In the genomic region with DNA sequence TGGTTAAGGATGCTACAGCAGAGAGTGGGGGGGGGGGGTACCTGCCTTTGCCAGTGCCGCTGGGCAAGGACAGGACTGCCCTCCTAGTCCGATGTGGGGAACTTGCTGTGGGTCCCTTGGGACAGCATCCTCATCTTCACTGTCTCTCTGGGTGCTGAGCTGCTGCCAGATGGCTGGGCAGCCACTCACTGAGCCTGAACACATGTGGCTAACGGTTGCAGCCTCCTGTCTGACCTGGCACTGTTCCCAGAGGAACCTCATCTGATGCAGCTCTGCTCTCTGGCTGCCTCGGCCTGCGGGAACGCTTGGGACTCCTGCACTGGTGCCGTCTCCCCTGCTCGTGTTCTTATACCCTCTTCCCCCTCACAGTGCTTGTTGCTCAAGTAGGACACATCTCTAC, we compare ENCODE assay signal across 9 mouse cellular contexts. TPM values are rescaled to one million over a fixed set of nuclear protein-coding genes. Genes with fewer than 3 reads are reported as not detected.
DNase-seq lines count a peak whose midpoint lies in the region; ATAC-seq and TF ChIP-seq lines count a peak whose summit lies in the region.
"Had no signal": no experiment of that assay in that cellular context is flagged by ENCODE, and none has a peak within 500 bp of the region (broad histone marks: within the 10 kb centered on the region; RNA-seq: fewer than 3 reads in every experiment).

No protein-coding gene starts in this region.

- H3K4me2 ChIP-seq in neural tube, embryonic 13.5 days: no peak overlapping the region
- H3K4me2 ChIP-seq: limb, embryonic 12.5 days had no signal

- no peak for TF ChIP-seq CTCF in kidney, adult 2 months (conservative IDR thresholded peaks at IDR 0.05; ENCODE audit: insufficient read depth, insufficient read length, low read depth, low read length)

- no peak overlapping the region for H3K4me3 ChIP-seq in kidney, adult 2 months (ENCODE audit: insufficient read depth, low read depth, low read length)
- no peak overlapping the region for H3K4me3 ChIP-seq in neural tube, embryonic 13.5 days
- H3K4me3 ChIP-seq: limb, embryonic 12.5 days had no signal

- H3K36me3 ChIP-seq in kidney, adult 2 months (ENCODE audit: control insufficient read depth, insufficient read depth, low read length): no peaks in the 10 kb centered on the region
- H3K36me3 ChIP-seq in neural tube, embryonic 13.5 days: no peaks in the 10 kb centered on the region
- H3K36me3 ChIP-seq: limb, embryonic 12.5 days had no signal

- peak; percentile 45; the same call in 1 of the 2 replicates for ATAC-seq in neural tube, embryonic 13.5 days (ENCODE audit: low read depth)

- H3K9ac ChIP-seq in neural tube, embryonic 13.5 days: no peak overlapping the region
- H3K9ac ChIP-seq: limb, embryonic 12.5 days had no signal

- no peaks in the 10 kb centered on the region for H3K9me3 ChIP-seq in neural tube, embryonic 13.5 days
- H3K9me3 ChIP-seq: limb, embryonic 12.5 days had no signal

- no peak for TF ChIP-seq POLR2A in kidney, adult 2 months (IDR thresholded peaks at IDR 0.05; ENCODE audit: low read depth, low read length)

- peaks cover 34% of the 10 kb centered on the region for H3K4me1 ChIP-seq in kidney, adult 2 months (ENCODE audit: control insufficient read depth, insufficient read depth, low read length)
- H3K4me1 ChIP-seq in neural tube, embryonic 13.5 days (replicated peaks): peaks cover 27% of the 10 kb centered on the region

- H3K27me3 ChIP-seq in kidney, adult 2 months (replicated peaks; ENCODE audit: control insufficient read depth, insufficient read depth, low read length): no peaks in the 10 kb centered on the region
- no peaks in the 10 kb centered on the region for H3K27me3 ChIP-seq in neural tube, embryonic 13.5 days
- H3K27me3 ChIP-seq: limb, embryonic 12.5 days had no signal

- peak; percentile 55 for DNase-seq in cerebellum, adult 11 months
- DNase-seq in cerebellum, adult 9-10 months: no peak
- DNase-seq in ovary, postnatal 36 days (ENCODE audit: low spot score): peak; percentile 27
- DNase-seq in ovary, postnatal 14 days (ENCODE audit: low spot score): no peak
- DNase-seq in gastrocnemius, postnatal 25 days: peak; percentile 48
- DNase-seq in kidney, adult 2 months: peak; percentile 70
- no peak for DNase-seq in embryo, embryonic 11 days

- WGBS in kidney, adult 2 months: 18% methylated on average over 8 of the region's 8 CpGs
- 38% methylated on average over 8 of the region's 8 CpGs for WGBS in neural tube, embryonic 13.5 days

- H3K27ac ChIP-seq in kidney, adult 2 months (ENCODE audit: insufficient read depth, low read depth, low read length): no peak overlapping the region
- no peak overlapping the region; the same call in 1 of the 2 replicates for H3K27ac ChIP-seq in neural tube, embryonic 13.5 days (replicated peaks)
- H3K27ac ChIP-seq: limb, embryonic 12.5 days had no signal

RNA-seq across cellular contexts. Expression of gene Inpp5a, which starts 8.6 kb away (rescaled TPM):
- 10 to 100 TPM; 59.6 to 69.6 TPM for total RNA-seq in gastrocnemius, postnatal 25 days (2021)
- 25.1 and 27.5 TPM in 2 replicates for polyA plus RNA-seq in kidney, adult 2 months (2012; rRNA removed)
- polyA plus RNA-seq in neural tube, embryonic 13.5 days (2015; fragmentation: Nextera tagmentation; extraction: Ambion mirVana): 15.5 and 17.6 TPM in 2 replicates

Comparison
In these comparisons a context has a peak if more than half of its experiments do, and no peak if none do; other contexts are left out.
1. DNase-seq: peak in cerebellum, adult 11 months (single experiment), ovary, postnatal 36 days (single experiment), gastrocnemius, postnatal 25 days (single experiment) and kidney, adult 2 months (single experiment); none in cerebellum, adult 9-10 months (single experiment), ovary, postnatal 14 days (single experiment) and embryo, embryonic 11 days (single experiment).